Mouse (Mus musculus) forebrain, embryonic 11.5 days (tissue): Measurements from ENCODE around the gene Pts. TPM values are rescaled to one million over a fixed set of nuclear protein-coding genes. Genes with fewer than 3 reads are reported as not detected.

Experiments used
- ATAC-seq: fragments of 200-750 bp; cut with Nextera tagmentation; replicated peaks from 2 replicates; pipeline ENCODE4 v1.8.0; 2017; ENCODE audit warnings: moderate TSS enrichment; ENCODE audit not compliant: low FRiP score
- DNase-seq: peaks from one replicate; pipeline ENCODE4 v3.0.0-alpha.2; 2017; ENCODE audit warnings: low spot score
- H3K27ac ChIP-seq: fragments of 300-500 bp; sonication (generic); 2 replicates; pipeline ENCODE4 v1.5.1; 2014; ENCODE audit warnings: low read depth, low read length
- H3K27me3 ChIP-seq: fragments of 300-500 bp; sonication (generic); 2 replicates; pipeline ENCODE4 v1.6.1; 2014; ENCODE audit warnings: mild to moderate bottlenecking, low read length, mixed read lengths; ENCODE audit not compliant: control insufficient read depth, insufficient read depth
- H3K36me3 ChIP-seq: fragments of 300-500 bp; sonication (generic); 2 replicates; pipeline ENCODE4 v1.6.1; 2014; ENCODE audit warnings: mild to moderate bottlenecking, low read length, moderate library complexity, mixed read lengths; ENCODE audit not compliant: control insufficient read depth, insufficient read depth
- H3K4me1 ChIP-seq: fragments of 300-500 bp; sonication (generic); replicated peaks from 2 replicates; pipeline ENCODE4 v1.6.1; 2014; ENCODE audit warnings: low read length, mixed read lengths; ENCODE audit not compliant: control insufficient read depth, insufficient read depth
- H3K4me2 ChIP-seq: fragments of 300-500 bp; sonication (generic); 2 replicates; pipeline ENCODE4 v1.6.1; 2014; ENCODE audit warnings: low read depth, mild to moderate bottlenecking, low read length, moderate library complexity, mixed read lengths; ENCODE audit not compliant: severe bottlenecking
- H3K4me3 ChIP-seq: fragments of 300-500 bp; sonication (generic); 2 replicates; pipeline ENCODE4 v1.5.1; 2014; ENCODE audit warnings: low read depth, low read length
- H3K9ac ChIP-seq: fragments of 300-500 bp; sonication (generic); 2 replicates; pipeline ENCODE4 v1.6.1; 2014; ENCODE audit warnings: low read length
- H3K9me3 ChIP-seq: fragments of 300-500 bp; sonication (generic); 2 replicates; pipeline ENCODE4 v1.6.1; 2016; ENCODE audit warnings: low read length, mixed read lengths; ENCODE audit not compliant: control insufficient read depth
- WGBS: fragments of 180-500 bp; shearing (Covaris S2); extraction: QIAGEN DNeasy Blood & Tissue Kit; methylation state at CpG from one replicate; pipeline ENCODE4 v1.1.7; 2014; 5-methylcytosine and 5-hydroxymethylcytosine counted together
- polyA plus RNA-seq: library from polyadenylated mRNA; unstranded; fragments of >200 nt; fragmentation: Nextera tagmentation; extraction: Ambion mirVana; gene quantifications from 2 replicates; pipeline ENCODE4 v1.2.1, GENCODE M21; 2014

Pts gene
- 77.5 and 93.5 TPM in 2 replicates for polyA plus RNA-seq

- DNase-seq (peak; percentile 99), ATAC-seq (peak; percentile 98)
- H3K9me3 ChIP-seq = no peaks in the 10 kb centered on the region
- H3K9ac ChIP-seq = peak within 1 kb of the TSS; percentile 70
- H3K36me3 ChIP-seq = no peaks in the 10 kb centered on the region
- H3K4me2 ChIP-seq = peak within 1 kb of the TSS; percentile 47
- H3K27me3 ChIP-seq = no peaks in the 10 kb centered on the region
- under 1% methylated on average over 52 of the region's 54 CpGs for WGBS
- no peak within 1 kb of the TSS for H3K27ac ChIP-seq
- peak within 1 kb of the TSS; percentile 79 for H3K4me3 ChIP-seq
- H3K4me1 ChIP-seq = no peaks in the 10 kb centered on the region
Measured at GRCm38 (mm10) chr9:50528293-50528892, at the start of gene Pts. Gene Pts, minus strand, starts transcription at chr9:50528724.

DNA sequence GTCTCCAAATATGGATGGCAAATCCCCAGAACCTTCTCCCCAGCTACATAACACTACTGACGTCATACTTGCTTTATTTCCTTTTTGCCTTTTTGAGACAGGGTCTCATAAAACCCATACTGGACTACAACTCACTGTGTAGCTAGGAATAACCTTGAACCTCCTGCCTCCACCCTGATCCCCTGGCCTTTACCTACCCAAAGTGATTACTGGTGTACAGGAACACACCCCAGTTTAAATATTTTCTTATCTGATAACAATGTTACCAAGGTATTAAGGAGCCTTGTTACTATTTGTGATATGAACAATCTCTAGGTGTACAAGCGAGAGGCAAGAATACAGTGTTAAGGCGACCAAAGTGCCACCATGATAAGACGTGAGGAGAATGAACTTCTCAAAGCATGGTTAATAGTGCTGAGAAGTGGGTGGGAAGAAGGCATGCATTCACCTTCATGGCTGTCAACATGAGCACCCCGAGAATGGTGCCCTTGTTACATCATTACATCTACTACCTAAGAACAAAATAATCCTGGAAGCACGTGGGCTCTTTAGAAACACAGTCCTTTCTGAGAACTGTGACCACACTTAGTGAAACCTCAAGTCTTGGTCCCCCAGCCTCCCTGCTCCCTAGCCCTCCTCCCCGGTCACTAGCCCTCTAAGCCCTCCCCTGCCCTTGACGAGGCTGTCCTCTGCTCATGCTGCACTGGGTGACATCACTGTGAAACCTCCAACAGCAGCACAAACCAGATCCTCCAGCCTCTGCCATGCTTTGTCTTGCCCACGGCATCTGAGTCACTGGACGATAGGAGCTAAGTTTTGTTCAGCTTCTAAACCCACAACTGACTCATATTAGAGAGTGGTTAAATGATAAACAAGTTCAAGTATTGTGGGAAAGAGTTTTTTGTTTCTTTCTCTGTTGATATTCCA lies 41.3 kb upstream of the Pts start:
- Histone ChIP-seq H3K27ac (no peak overlapping the region), H3K4me1 (no peaks in the 10 kb centered on the region), H3K4me2 (no peak overlapping the region), H3K9ac (no peak overlapping the region), H3K27me3 (no peaks in the 10 kb centered on the region), H3K4me3 (no peak overlapping the region), H3K9me3 (no peaks in the 10 kb centered on the region), H3K36me3 (no peaks in the 10 kb centered on the region)
- WGBS = 80% methylated on average over 10 of the region's 10 CpGs
- ATAC-seq (no peak), DNase-seq (no peak)

DNA sequence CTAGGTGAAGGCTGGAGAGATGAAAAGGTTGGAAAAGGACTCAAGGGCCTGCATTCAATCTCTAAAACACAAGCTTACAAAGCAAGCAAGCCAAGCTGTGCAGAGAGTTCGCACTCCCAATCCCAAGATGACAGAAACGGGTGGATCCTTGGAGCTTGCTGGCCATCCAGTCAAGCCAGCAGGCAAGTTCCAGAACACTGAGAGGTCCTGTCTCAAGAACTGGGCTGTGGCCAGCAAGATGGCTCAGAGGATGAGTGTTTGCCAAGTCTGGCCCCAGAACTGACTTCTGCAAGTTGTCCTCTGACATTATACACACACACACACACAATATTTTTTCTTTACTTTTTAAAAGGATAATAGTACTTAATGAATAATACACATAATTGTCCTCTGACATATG lies 39.4 kb upstream of the Pts start:
- WGBS = 85% methylated on average over 2 of the region's 2 CpGs
- no peaks in the 10 kb centered on the region for H3K4me1 ChIP-seq
- H3K4me2 ChIP-seq = no peak overlapping the region
- H3K27ac ChIP-seq = no peak overlapping the region
- no peaks in the 10 kb centered on the region for H3K36me3 ChIP-seq
- no peaks in the 10 kb centered on the region for H3K27me3 ChIP-seq
- DNase-seq (no peak), ATAC-seq (no peak)
- H3K4me3 ChIP-seq = no peak overlapping the region
- no peak overlapping the region for H3K9ac ChIP-seq
- H3K9me3 ChIP-seq = no peaks in the 10 kb centered on the region

DNA sequence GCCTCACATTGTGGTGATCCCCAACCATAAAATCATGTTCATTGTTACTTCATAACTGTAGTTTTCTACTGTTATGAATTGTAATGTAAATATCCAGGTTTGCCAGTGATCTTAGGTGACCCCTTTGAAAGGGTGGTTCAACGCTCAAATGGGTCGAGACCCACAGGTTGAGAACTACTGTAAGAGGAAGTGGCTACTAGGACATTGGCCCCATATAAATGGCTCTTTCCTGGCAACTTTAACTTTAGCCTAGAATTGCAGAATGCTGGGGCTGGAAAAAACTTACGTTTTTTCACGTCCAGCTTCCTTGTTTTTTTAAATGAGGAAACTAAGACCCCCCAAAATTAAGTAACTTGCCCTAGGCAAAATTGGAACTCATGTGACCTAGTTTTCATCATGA lies 38.8 kb upstream of the Pts start:
- H3K4me2 ChIP-seq = no peak overlapping the region

DNA sequence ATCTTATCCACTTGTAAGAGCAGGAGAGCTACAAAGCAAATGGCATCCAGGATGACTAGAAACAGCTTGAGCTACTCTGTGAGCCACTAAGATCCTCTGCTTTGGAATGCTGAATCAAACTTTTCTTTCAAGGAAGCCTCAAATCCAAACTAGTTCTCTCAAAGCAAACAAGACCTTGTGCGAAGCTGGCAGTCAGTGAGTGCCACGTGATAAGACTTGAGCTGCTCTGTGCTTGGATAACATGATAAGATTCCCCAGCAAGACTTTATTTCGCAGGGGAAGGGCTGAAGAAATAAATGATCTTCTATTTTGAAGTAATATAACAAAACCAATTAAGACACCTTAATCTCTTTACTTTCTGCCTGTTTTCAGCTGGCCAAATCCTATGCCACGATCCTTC lies 37.4 kb upstream of the Pts start:
- Histone ChIP-seq H3K4me2 (no peak overlapping the region), H3K4me3 (no peak overlapping the region), H3K27me3 (no peaks in the 10 kb centered on the region), H3K9me3 (no peaks in the 10 kb centered on the region), H3K9ac (no peak overlapping the region), H3K36me3 (no peaks in the 10 kb centered on the region), H3K27ac (no peak overlapping the region), H3K4me1 (no peaks in the 10 kb centered on the region)
- DNase-seq = no peak
- ATAC-seq = no peak
- WGBS = 83% methylated on average over 4 of the region's 4 CpGs

More for the DNA sequence above, 38.8 kb upstream of the Pts start:
- Histone ChIP-seq H3K27me3 (no peaks in the 10 kb centered on the region), H3K4me3 (no peak overlapping the region), H3K27ac (no peak overlapping the region), H3K36me3 (no peaks in the 10 kb centered on the region), H3K9ac (no peak overlapping the region), H3K9me3 (no peaks in the 10 kb centered on the region), H3K4me1 (no peaks in the 10 kb centered on the region)
- DNase-seq (no peak), ATAC-seq (no peak)
- whole genome bisulfite sequencing = 90% methylated on average over 4 of the region's 4 CpGs

DNA sequence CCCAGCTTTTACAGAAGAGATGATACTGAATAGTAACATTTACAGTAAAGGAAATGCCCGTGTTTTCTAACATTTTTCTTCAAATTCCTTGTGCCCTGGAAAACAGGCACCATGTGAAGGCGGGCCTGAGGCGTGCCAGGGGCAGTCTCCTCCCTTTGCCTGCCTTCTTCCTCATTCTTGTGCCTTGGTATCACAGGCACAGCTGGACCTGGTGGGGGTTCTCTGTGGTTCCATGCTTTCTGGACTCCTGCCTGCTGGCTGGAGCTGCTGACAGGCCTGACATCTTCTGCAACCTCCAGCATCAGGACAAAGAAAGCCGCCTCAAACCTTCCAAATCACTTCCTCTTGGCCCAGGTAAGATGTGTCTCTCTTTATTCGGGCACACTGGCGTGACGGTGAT lies 36.6 kb upstream of the Pts start:
- H3K27ac ChIP-seq = no peak overlapping the region
- ATAC-seq = no peak
- no peaks in the 10 kb centered on the region for H3K9me3 ChIP-seq
- no peak overlapping the region for H3K4me2 ChIP-seq
- H3K9ac ChIP-seq = no peak overlapping the region
- no peak for DNase-seq
- H3K27me3 ChIP-seq = no peaks in the 10 kb centered on the region
- H3K36me3 ChIP-seq = no peaks in the 10 kb centered on the region
- WGBS = 80% methylated on average over 7 of the region's 7 CpGs
- H3K4me3 ChIP-seq = no peak overlapping the region
- H3K4me1 ChIP-seq = no peaks in the 10 kb centered on the region

- Histone ChIP-seq H3K27me3 (no peaks in the 10 kb centered on the region), H3K36me3 (no peaks in the 10 kb centered on the region), H3K9ac (no peak overlapping the region), H3K9me3 (no peaks in the 10 kb centered on the region), H3K4me1 (no peaks in the 10 kb centered on the region), H3K27ac (no peak overlapping the region), H3K4me2 (no peak overlapping the region), H3K4me3 (no peak overlapping the region)
- DNase-seq (no peak), ATAC-seq (no peak)
- WGBS = 84% methylated on average over 2 of the region's 2 CpGs
Measured at GRCm38 (mm10) chr9:50561918-50562360, 33.4 kb upstream of the Pts start.

GRCm38 (mm10) chr9:50561145-50561917 lies 32.8 kb upstream of the Pts start, which contains the start of gene Tex12:
Gene Tex12, minus strand, starts transcription at chr9:50561325.
- no peak within 1 kb of the TSS for H3K4me3 ChIP-seq
- ATAC-seq (no peak), DNase-seq (no peak)
- H3K27me3 ChIP-seq = no peaks in the 10 kb centered on the region
- H3K9ac ChIP-seq = no peak within 1 kb of the TSS
- no peak within 1 kb of the TSS for H3K4me2 ChIP-seq
- H3K36me3 ChIP-seq = no peaks in the 10 kb centered on the region
- 88% methylated on average over 38 of the region's 38 CpGs for WGBS
- H3K4me1 ChIP-seq = no peaks in the 10 kb centered on the region
- H3K27ac ChIP-seq = no peak within 1 kb of the TSS
- H3K9me3 ChIP-seq = no peaks in the 10 kb centered on the region
